Mouse (Mus musculus): ENCODE data around the gene Gpr157. TPM values are rescaled to one million over a fixed set of nuclear protein-coding genes. Genes with fewer than 3 reads are reported as not detected.

The Gpr157 gene
- polyA plus RNA-seq, 1 experiment from 2014 or later = 1.5 TPM

DNA sequence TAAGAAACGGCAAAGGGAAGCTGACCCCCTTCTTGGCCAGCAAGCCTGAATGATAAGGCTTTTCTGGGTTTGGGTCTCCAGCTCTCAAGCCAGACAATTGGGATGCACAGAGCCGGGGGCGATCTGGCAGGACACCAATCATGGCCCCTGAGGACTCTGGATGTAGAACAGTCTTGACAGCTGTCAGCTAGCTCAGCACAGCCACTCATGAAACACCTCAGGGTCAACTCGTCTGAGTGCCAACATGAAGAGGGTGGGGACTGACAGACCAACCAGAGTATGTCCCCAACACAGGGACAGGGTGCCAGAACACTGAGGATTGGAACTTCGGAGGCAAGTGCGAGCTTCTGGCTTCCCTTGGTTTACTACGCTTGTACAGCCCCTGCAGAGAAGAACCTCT, 7.9 kb upstream of the Gpr157 start:
- H3K9ac ChIP-seq = no peak overlapping the region
- DNase-seq (peak; percentile 87), ATAC-seq (ENCODE audit: insufficient read depth) (peak; percentile 77)
- 35% methylated on average over 7 of the region's 7 CpGs for WGBS
- H3K36me3 ChIP-seq (ENCODE audit: insufficient read depth) = no peaks in the 10 kb centered on the region
- peak overlapping the region; percentile 88 for H3K27ac ChIP-seq (ENCODE audit: low read depth)
- H3K4me2 ChIP-seq = no peak overlapping the region
- H3K9me3 ChIP-seq (ENCODE audit: low read depth, low read length) = no peaks in the 10 kb centered on the region
- H3K27me3 ChIP-seq (ENCODE audit: insufficient read depth, low read length) = no peaks in the 10 kb centered on the region
- no peaks in the 10 kb centered on the region for H3K4me1 ChIP-seq (ENCODE audit: insufficient read depth)
- no peak overlapping the region for H3K4me3 ChIP-seq (ENCODE audit: low read depth, low read length)
- TF ChIP-seq CTCF (IDR thresholded peaks at IDR 0.05; ENCODE audit: low read depth) = no peak

DNA sequence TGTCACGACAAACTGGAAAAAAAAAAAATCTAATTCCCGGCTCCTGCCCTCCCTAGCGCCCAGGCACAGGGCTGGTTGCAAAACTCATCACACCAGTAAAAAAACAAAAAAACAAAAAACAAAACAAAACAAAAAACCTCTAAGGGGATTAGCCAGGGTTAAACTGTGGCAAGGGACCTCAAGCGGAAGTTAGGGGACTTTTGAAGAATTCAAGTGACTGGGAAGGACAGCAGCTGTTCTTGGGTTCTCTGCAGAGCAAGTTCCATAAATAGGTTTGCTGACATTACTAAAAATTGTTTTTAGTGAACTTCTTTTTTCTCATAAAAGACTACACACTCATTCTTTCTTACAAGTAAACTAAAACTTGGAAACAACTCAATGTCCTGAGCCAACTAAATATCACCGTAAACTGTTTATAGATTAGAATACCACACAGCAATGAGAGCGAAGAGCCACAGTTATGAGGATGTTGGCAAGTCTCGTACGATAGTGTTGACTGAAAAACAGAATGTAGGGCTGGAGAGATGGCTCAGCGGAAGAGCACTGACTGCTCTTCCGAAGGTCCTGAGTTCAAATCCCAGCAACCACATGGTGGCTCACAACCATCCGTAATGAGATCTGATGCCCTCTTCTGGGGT, 6.7 kb upstream of the Gpr157 start:
- no peaks in the 10 kb centered on the region for H3K27me3 ChIP-seq (ENCODE audit: insufficient read depth, low read length)
- DNase-seq (peak; percentile 95), ATAC-seq (ENCODE audit: insufficient read depth) (peak; percentile 73)
- no peaks in the 10 kb centered on the region for H3K4me1 ChIP-seq (ENCODE audit: insufficient read depth)
- WGBS = 45% methylated on average over 11 of the region's 11 CpGs
- H3K9ac ChIP-seq = no peak overlapping the region
- H3K27ac ChIP-seq (ENCODE audit: low read depth) = peak overlapping the region; percentile 88
- no peaks in the 10 kb centered on the region; the same call in 1 of the 2 replicates for H3K9me3 ChIP-seq (ENCODE audit: low read depth, low read length)
- no peak for TF ChIP-seq CTCF (IDR thresholded peaks at IDR 0.05; ENCODE audit: low read depth)
- H3K4me3 ChIP-seq (ENCODE audit: low read depth, low read length) = no peak overlapping the region
- H3K4me2 ChIP-seq = no peak overlapping the region
- no peaks in the 10 kb centered on the region for H3K36me3 ChIP-seq (ENCODE audit: insufficient read depth)

DNA sequence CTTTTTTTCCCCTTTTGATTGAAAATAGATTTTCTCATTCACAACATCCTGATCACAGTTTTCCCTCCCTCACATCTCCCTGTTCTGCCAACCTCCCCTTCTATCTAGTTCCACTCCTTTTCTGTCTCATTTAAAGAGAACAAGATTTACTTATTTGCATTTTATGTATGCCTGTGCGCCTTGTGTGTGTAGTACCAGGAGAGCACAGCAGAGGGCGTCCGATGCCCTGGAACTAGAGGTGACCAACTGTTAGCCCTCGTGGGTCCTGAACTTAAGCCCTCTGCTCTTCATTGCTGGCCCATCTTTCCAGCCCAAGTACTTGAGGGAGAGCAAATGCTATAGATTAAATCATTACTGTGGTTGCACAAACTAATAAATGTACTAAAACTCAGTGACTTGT, 1.8 kb upstream of the Gpr157 start:
- Histone ChIP-seq H3K4me3 (ENCODE audit: low read depth, low read length) (no peak overlapping the region), H3K36me3 (ENCODE audit: insufficient read depth) (no peaks in the 10 kb centered on the region), H3K4me1 (ENCODE audit: insufficient read depth) (no peaks in the 10 kb centered on the region), H3K4me2 (no peak overlapping the region), H3K27ac (ENCODE audit: low read depth) (no peak overlapping the region), H3K9ac (no peak overlapping the region), H3K9me3 (ENCODE audit: low read depth, low read length) (no peaks in the 10 kb centered on the region; the same call in 1 of the 2 replicates), H3K27me3 (ENCODE audit: insufficient read depth, low read length) (0 out of 2 replicates have a peak, but pooled peaks cover 5% of the 10 kb centered on the region)
- 75% methylated on average over 4 of the region's 4 CpGs for WGBS
- DNase-seq = no peak
- peak; percentile 44 for TF ChIP-seq CTCF (IDR thresholded peaks at IDR 0.05; ENCODE audit: low read depth)
- ATAC-seq (ENCODE audit: insufficient read depth) = no peak

DNA sequence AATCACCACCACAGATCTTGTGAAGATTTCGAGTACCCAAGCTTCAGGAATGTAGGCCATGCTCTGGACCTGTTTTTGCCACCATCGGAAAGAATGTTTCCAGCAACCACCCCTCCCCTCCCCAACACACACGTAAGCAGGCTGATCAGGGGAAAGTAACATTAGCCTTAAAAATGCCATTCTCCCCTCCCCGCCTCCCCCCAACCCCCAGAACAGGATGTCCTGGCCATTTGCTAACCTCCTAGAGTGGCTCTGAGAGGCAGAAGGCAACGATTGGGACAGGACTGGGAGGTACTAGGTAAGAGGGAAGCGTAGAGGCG, 364 bp upstream of the Gpr157 start:
- no peak for ATAC-seq (ENCODE audit: insufficient read depth)
- WGBS = 2% methylated on average over 7 of the region's 7 CpGs
- TF ChIP-seq CTCF (IDR thresholded peaks at IDR 0.05; ENCODE audit: low read depth) = no peak

DNA sequence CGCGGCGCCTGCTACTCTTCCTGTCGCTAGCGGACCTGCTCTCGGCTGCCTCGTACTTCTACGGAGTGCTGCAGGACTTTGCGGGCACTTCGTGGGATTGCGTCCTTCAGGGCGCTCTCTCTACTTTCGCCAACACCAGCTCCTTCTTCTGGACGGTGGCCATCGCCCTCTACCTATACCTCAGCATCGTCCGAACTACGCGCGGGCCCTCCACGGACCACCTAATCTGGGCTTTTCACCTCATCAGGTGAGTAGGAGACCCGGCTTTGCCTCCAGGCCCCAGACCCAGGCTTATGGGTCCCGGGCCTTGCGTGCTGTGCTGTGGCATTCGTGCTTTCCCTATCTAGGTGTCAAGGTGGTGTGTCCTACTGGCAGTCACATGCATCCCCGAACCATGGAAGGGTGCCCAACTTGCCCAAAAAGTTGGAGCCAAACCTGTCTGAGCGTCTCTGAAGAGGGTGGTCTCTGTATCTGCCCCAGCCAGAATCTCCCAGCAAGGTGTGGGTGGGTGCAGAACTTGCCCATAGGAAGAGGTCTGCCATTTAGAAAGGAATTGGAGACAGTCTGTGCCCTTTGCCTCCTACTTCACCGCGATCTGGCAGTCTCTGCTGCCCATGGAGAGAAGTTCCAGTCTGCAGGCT, 845 bp downstream of the Gpr157 start:
- Histone ChIP-seq H3K4me3 (ENCODE audit: low read depth, low read length) (peak overlapping the region; percentile 64), H3K9me3 (ENCODE audit: low read depth, low read length) (no peaks in the 10 kb centered on the region; the same call in 1 of the 2 replicates), H3K27me3 (ENCODE audit: insufficient read depth, low read length) (peaks cover 5% of the 10 kb centered on the region; the same call in 1 of the 2 replicates), H3K9ac (peak overlapping the region; percentile 70), H3K4me2 (peak overlapping the region; percentile 99), H3K36me3 (ENCODE audit: insufficient read depth) (no peaks in the 10 kb centered on the region), H3K4me1 (ENCODE audit: insufficient read depth) (no peaks in the 10 kb centered on the region), H3K27ac (ENCODE audit: low read depth) (peak overlapping the region; percentile 68; the same call in 1 of the 2 replicates)
- TF ChIP-seq CTCF (IDR thresholded peaks at IDR 0.05; ENCODE audit: low read depth) = no peak; the same call in 1 of the 2 replicates
- ATAC-seq (ENCODE audit: insufficient read depth) (no peak), DNase-seq (no peak)
- 14% methylated on average over 29 of the region's 29 CpGs for WGBS

More for the DNA sequence above, 364 bp upstream of the Gpr157 start:
- Histone ChIP-seq H3K4me1 (ENCODE audit: insufficient read depth) (no peaks in the 10 kb centered on the region), H3K9ac (peak overlapping the region; percentile 70), H3K36me3 (ENCODE audit: insufficient read depth) (no peaks in the 10 kb centered on the region), H3K4me3 (ENCODE audit: low read depth, low read length) (peak overlapping the region; percentile 64), H3K27ac (ENCODE audit: low read depth) (peak overlapping the region; percentile 68; the same call in 1 of the 2 replicates), H3K9me3 (ENCODE audit: low read depth, low read length) (no peaks in the 10 kb centered on the region; the same call in 1 of the 2 replicates), H3K27me3 (ENCODE audit: insufficient read depth, low read length) (peaks cover 5% of the 10 kb centered on the region; the same call in 1 of the 2 replicates), H3K4me2 (peak overlapping the region; percentile 99)
- no peak for DNase-seq

DNA sequence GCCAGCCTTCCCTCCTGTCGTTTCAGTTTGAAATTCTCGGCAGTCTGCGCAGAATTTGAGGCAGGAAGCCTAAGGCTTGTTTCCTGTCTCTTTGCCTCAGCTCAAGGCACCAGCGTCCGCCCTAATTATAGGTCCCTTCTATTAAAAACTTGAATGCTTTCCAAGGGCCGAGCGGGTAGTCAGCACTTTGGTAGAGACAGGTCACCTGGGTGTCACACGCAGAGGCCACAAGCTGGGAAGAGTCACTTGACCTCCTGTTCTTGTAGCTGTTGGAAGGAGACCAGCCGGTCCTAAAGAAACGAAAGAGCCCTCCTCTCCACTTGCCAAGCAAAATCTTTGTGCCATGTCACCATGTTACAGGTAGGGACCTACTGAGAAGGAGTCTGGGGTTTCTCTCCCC, 2.0 kb downstream of the Gpr157 start:
- H3K9me3 ChIP-seq (ENCODE audit: low read depth, low read length) = no peaks in the 10 kb centered on the region; the same call in 1 of the 2 replicates
- H3K4me1 ChIP-seq (ENCODE audit: insufficient read depth) = peaks cover 6% of the 10 kb centered on the region
- WGBS = 61% methylated on average over 10 of the region's 10 CpGs
- H3K4me2 ChIP-seq = peak overlapping the region; percentile 99
- H3K36me3 ChIP-seq (ENCODE audit: insufficient read depth) = no peaks in the 10 kb centered on the region
- DNase-seq = peak; percentile 24
- peak overlapping the region; percentile 64; the same call in 1 of the 2 replicates for H3K4me3 ChIP-seq (ENCODE audit: low read depth, low read length)
- no peak overlapping the region for H3K9ac ChIP-seq
- H3K27me3 ChIP-seq (ENCODE audit: insufficient read depth, low read length) = peaks cover 5% of the 10 kb centered on the region; the same call in 1 of the 2 replicates
- ATAC-seq (ENCODE audit: insufficient read depth) = no peak
- no peak for TF ChIP-seq CTCF (IDR thresholded peaks at IDR 0.05; ENCODE audit: low read depth)
- no peak overlapping the region for H3K27ac ChIP-seq (ENCODE audit: low read depth)

DNA sequence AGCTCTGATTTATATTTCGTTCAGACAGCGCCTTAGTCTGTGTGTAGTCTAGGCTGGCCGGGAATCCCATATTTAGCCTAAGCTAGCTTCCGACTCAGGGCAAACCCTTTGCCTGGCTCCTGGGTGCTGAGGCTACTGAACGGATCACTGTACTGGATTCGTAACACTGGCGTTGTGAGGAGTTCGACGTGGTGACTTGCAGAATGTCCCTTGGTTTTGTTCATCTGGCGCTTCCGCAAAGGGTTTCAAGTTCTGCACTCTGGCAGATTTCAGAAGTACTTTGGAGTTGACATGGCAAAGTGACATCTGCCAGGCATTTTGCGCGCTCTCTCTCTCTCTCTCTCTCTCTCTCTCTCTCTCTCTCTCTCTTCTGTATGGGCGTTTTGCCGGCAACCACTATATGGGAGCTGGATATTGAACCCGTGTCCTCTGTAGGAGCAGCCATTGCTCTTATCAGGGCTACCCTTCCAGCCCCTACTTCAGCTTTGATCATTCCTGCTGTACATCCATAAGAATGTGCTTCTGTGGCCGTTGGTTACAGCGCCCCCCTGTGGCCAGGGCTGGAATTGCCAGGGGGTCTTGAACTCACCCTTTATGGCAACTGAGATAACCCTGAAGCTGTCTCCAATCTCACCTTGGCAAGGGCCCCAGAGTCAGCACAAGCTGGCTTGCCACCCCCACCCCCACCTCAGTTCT, 4.9 kb downstream of the Gpr157 start:
- peak; percentile 71 for TF ChIP-seq CTCF (IDR thresholded peaks at IDR 0.05; ENCODE audit: low read depth)
- H3K36me3 ChIP-seq (ENCODE audit: insufficient read depth) = no peaks in the 10 kb centered on the region
- WGBS = 79% methylated on average over 18 of the region's 18 CpGs
- H3K9ac ChIP-seq = no peak overlapping the region
- no peak overlapping the region for H3K4me2 ChIP-seq
- H3K27ac ChIP-seq (ENCODE audit: low read depth) = no peak overlapping the region
- DNase-seq = peak; percentile 38
- H3K27me3 ChIP-seq (ENCODE audit: insufficient read depth, low read length) = peaks cover 5% of the 10 kb centered on the region; the same call in 1 of the 2 replicates
- H3K4me3 ChIP-seq (ENCODE audit: low read depth, low read length) = no peak overlapping the region
- ATAC-seq (ENCODE audit: insufficient read depth) = no peak
- H3K9me3 ChIP-seq (ENCODE audit: low read depth, low read length) = no peaks in the 10 kb centered on the region
- peaks cover 15% of the 10 kb centered on the region for H3K4me1 ChIP-seq (ENCODE audit: insufficient read depth)

Data from lung, embryonic 14.5 days (tissue).